Mouse (Mus musculus): ENCODE data around the gene Eef1akmt2.

- TF ChIP-seq POLR2A (IDR thresholded peaks at IDR 0.05; ENCODE audit: insufficient read depth, low read depth, low read length), result peak; percentile 27; the same call in 1 of the 2 replicates
- peak; percentile 58 for TF ChIP-seq CTCF (IDR thresholded peaks at IDR 0.05)
Observed at GRCm38 (mm10) chr7:132799119-132800016, 53.1 kb downstream of the Eef1akmt2 start.
